Mouse (Mus musculus): ENCODE results near the gene 3425401B19Rik.
A peak's percentile ranks its signal among the peaks of the same experiment; 100 is the strongest.

3425401B19Rik gene

DNA sequence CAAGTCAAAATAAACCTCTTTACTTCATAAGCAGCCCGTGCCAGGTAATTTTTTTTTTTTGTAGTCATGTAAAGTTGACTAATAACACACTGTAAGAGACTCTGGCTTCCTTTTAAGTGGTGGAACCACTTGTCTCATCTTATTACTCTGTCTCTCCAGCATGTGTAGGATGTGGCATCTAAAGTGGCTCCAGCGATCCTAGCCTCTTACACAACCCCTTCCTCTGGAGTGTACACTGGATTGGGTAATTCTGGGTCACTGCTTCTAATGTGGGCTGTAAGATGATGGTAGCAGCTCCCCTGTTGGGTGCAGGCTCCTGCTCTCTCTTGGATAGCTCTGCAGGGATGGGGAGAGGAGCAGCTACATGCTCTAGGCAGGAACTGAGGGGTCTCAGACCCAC is 46.6 kb downstream of the 3425401B19Rik start:
- DNase-seq, result no peak

- DNase-seq, result no peak
These were observed 50.9 kb downstream of the 3425401B19Rik start for GRCm38 (mm10) chr14:32634015-32634682.

DNA sequence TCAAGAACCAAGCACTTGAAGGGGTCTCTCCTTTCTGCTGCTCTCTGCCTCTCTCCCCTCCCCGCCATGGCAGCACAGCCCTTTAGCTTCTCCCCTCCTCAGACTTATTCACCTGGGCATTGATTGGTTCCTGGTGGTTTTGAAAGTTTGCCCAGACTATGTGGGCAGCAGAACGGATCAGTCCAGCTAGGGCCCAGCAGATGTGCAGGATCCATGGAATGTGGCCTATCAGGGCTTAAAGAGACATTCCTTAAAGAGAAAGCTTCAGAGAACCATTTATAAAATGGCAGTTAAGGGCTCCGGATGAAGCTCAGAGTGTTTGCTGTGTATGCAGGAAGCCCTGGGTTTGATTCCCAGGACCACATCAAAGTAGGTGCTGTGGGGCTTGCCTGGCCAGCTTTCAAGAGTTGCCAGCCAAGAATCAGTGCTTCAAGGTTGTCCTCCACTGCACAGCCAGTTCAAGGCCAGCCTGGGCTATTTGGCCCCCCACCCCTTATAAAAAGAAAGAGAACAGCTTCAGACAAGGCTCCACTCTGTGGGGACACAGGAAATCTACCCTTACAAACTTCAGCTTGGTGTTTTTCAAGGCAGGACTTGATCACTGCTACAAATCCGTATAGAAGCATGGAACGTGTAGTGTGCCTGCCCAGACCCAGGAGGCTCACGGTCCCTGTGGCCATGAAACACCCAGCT is 52.0 kb downstream of the 3425401B19Rik start:
- no peak for DNase-seq

GRCm38 (mm10) chr14:32628584-32628983 is 56.5 kb downstream of the 3425401B19Rik start:
- DNase-seq, result peak; percentile 25 to 35

DNA sequence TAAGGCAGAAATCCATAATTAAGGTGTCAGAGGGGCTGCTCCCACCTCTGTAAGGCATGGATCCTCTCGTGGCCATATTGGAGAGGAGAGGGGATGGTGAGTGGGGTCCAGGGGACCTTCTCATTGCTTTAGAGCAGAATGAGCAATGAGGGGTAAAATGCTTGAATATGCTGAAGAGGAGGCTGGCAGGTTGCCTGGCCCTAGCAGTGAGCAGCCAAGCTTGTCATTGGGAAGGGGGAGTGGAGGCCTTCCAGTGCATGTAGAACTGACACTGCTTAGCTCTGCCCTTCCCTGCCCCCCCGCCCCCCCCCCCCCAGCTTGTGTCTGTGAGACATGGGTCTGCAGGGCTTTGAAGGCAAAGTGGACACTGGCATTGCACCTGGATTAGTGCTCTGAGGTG is 57.8 kb downstream of the 3425401B19Rik start:
- DNase-seq, result peak; percentile 67 to 69

DNA sequence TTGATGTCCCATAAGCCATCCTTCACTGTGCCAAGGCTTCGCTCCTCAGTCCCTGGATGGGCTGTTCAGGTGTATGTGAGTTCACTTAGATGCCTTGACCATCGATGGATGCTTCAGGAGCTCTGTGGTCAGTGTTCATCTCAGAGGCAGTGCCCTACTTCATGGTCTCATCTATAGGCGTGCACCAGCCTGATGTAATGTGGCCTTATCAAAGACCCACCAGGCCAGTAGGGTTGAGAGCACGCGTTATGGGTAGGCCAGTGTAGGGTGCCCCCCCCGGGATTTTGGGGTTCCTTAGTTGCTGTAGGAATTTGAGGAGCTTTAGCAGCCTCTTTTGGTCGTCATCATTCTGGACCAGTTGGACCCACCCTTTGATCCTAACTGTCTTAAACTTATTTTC is 60.3 kb downstream of the 3425401B19Rik start:
- no peak for DNase-seq

- DNase-seq, result no peak
These were observed 60.8 kb downstream of the 3425401B19Rik start for GRCm38 (mm10) chr14:32624245-32624644.

DNA sequence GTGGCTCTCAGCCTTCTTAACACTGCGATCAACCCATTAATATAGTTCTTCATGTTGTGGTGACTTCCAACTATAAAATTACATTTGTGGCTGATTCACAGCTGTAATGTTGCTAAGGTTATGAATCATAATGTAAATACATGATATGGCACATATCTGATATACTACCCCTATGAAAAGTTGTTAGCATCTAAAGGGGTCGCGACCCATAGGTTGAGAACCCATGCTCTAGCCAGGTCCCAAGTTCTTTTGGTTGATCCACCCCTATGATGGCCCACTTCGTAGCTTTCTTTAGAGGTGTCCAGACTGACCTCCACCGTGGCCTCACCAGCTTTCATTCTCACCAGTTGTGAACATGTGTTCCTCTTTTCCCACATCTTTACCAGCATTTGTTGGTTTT is 67.8 kb downstream of the 3425401B19Rik start:
- DNase-seq, result no peak

DNA sequence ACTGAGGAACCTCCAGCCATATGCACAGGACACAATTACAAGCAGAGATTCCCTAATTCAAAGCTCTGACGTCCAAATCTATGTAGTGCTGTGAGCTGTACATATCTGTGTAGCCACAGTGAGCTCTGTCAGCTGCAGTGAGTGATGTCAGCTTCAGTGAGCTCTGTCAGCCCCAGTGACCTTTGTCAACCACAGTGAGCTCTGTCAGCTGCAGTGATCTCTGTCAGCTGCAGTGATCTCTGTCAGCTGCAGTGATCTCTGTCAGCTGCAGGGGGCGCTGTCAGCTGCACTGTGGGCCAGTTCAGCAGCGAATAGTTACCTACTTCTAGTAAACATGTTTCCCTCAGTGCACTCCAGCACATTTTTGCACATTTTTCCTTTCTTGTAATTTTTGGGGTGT is 75.7 kb downstream of the 3425401B19Rik start:
- DNase-seq, result peak; percentile 62 to 77

All from cerebellum, postnatal 14 days (tissue).